Mouse (Mus musculus) effector memory CD4-positive, alpha-beta T cell, adult 5 months (primary cell): ENCODE measurements around the gene Timm10. TPM values are rescaled to one million over a fixed set of nuclear protein-coding genes. Genes with fewer than 3 reads are reported as not detected.

Experiments used
- polyA plus RNA-seq: library from polyadenylated mRNA; unstranded; fragments of 100-300 nt; shearing (Covaris generic); gene quantifications from one replicate; pipeline ENCODE4 v1.2.1, GENCODE M21; 2017

Timm10 gene
- 13.5 TPM for polyA plus RNA-seq

GRCm38 (mm10) chr2:84826488-84827282, at the start of gene Timm10:
Gene Timm10 (plus strand): TSS chr2:84826997.

GRCm38 (mm10) chr2:84798493-84798921, 28.3 kb upstream of the Timm10 start, which contains the start of gene Ube2l6:
Gene Ube2l6 (plus strand): TSS chr2:84798828.

GRCm38 (mm10) chr2:84822552-84822951, 4.2 kb upstream of the Timm10 start, which contains the start of gene Smtnl1:
Gene Smtnl1 (minus strand): TSS chr2:84822652.

GRCm38 (mm10) chr2:84838593-84838949, 11.8 kb downstream of the Timm10 start, which contains the start of gene Slc43a1:
Gene Slc43a1 (plus strand): TSS chr2:84838850.

Other genes starting within 250 kb of the Timm10 start
- 0.29 TPM for gene Ctnnd1, start 176.2 kb upstream of the Timm10 start, polyA plus RNA-seq
- not detected for gene Btbd18, start 167.9 kb upstream of the Timm10 start, polyA plus RNA-seq
- 49.8 TPM for gene Selenoh, start 156.2 kb upstream of the Timm10 start, polyA plus RNA-seq
- gene Gm28635, start 149.0 kb upstream of the Timm10 start, polyA plus RNA-seq, result not detected
- gene Med19, start 148.6 kb upstream of the Timm10 start, polyA plus RNA-seq, result 14.3 TPM
- 45.2 TPM for gene Tmx2, start 147.9 kb upstream of the Timm10 start, polyA plus RNA-seq
- 50.4 TPM for gene Zdhhc5, start 111.8 kb upstream of the Timm10 start, polyA plus RNA-seq
- gene Clp1, start 99.6 kb upstream of the Timm10 start, polyA plus RNA-seq, result 75.6 TPM
- gene Ypel4, start 92.9 kb upstream of the Timm10 start, polyA plus RNA-seq, result 1.5 TPM
- gene Gm19426, start 83.3 kb upstream of the Timm10 start, polyA plus RNA-seq, result not detected
- gene Serping1, start 51.6 kb upstream of the Timm10 start, polyA plus RNA-seq, result not detected
- 3.2 TPM for gene Ube2l6, start 28.2 kb upstream of the Timm10 start, polyA plus RNA-seq
- gene Smtnl1, start 4.3 kb upstream of the Timm10 start, polyA plus RNA-seq, result not detected
- 11.1 TPM for gene Slc43a1, start 11.9 kb downstream of the Timm10 start, polyA plus RNA-seq
- not detected for gene Rtn4rl2, start 59.7 kb downstream of the Timm10 start, polyA plus RNA-seq
- 1.0 TPM for gene Slc43a3, start 109.6 kb downstream of the Timm10 start, polyA plus RNA-seq
- gene Prg2, start 153.5 kb downstream of the Timm10 start, polyA plus RNA-seq, result not detected
- gene Prg3, start 161.2 kb downstream of the Timm10 start, polyA plus RNA-seq, result not detected
- gene Ssrp1, start 210.2 kb downstream of the Timm10 start, polyA plus RNA-seq, result 159 TPM
- gene P2rx3, start 210.5 kb downstream of the Timm10 start, polyA plus RNA-seq, result not detected
- 12.3 TPM for gene Tnks1bp1, start 221.0 kb downstream of the Timm10 start, polyA plus RNA-seq